Mouse (Mus musculus) testis, adult 2 months (tissue): ENCODE results near the gene Col1a1.
A peak's percentile ranks its signal among the peaks of the same experiment; 100 is the strongest.

Experiments used
- CTCF ChIP-seq: fragments of 200-500 bp; IDR thresholded peaks from 2 replicates; pipeline ENCODE4 v1.5.1; 2012; ENCODE audit warnings: low read depth, mild to moderate bottlenecking, inconsistent platforms, low read length, moderate library complexity; ENCODE audit not compliant: control insufficient read depth, insufficient read depth, insufficient replicate concordance
- POLR2A ChIP-seq: fragments of 200-500 bp; IDR thresholded peaks from 2 replicates; pipeline ENCODE4 v1.6.1; 2012; ENCODE audit warnings: low read depth, mild to moderate bottlenecking, inconsistent platforms, low read length, moderate library complexity; ENCODE audit not compliant: control insufficient read depth

DNA sequence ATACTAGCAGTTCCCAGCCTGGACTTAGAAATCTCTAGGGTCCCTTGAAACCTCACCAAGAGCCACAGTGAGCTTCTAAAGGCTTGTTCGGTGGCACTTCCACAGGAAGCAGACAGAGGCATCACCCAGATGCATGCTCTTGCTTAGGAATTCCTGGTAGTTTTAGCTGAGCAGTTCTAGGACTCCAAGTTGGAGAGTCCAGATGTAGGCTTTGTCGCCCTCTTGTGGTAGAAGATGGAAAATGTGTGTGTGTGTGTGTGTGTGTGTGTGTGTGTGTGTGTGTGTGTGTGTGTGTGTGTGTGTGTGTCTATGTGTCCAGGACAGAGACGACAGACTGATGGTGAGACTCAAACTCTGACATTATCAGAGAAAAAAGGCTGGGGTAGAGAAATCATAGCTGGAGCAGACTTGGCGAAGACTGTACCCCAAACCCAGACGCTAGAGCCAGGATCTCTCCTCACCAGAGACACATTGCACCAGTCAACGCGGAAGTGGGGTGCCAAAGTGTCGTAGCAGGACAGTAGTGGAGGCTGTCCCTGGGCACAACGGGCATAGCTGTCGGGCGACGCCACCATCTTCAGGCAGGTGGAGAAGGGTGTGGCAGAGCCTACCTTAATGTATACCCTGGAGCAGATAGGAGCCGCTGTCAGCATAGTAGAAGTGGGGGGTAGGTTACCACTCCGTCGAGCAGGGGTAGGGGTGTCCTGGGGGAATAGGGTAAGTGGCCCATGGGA is 34.4 kb downstream of the Col1a1 start:
- TF ChIP-seq CTCF (0 out of 2 replicates have a peak, but pooled peaks have one; percentile 0), POLR2A (no peak)
